Mouse (Mus musculus) mesoderm, embryonic 11.5 days (tissue): ENCODE measurements around the gene Mybpc1.
"Not testable (repeated sequence)": the region's sequence is repeated elsewhere in the genome, so short reads cannot be mapped to it uniquely, and the experiment has no call there.

Experiments used
- DNase-seq: peaks from one replicate; pipeline ENCODE4 v3.0.0-alpha.2; 2012; ENCODE audit warnings: low read depth, low spot score

The Mybpc1 gene

DNA sequence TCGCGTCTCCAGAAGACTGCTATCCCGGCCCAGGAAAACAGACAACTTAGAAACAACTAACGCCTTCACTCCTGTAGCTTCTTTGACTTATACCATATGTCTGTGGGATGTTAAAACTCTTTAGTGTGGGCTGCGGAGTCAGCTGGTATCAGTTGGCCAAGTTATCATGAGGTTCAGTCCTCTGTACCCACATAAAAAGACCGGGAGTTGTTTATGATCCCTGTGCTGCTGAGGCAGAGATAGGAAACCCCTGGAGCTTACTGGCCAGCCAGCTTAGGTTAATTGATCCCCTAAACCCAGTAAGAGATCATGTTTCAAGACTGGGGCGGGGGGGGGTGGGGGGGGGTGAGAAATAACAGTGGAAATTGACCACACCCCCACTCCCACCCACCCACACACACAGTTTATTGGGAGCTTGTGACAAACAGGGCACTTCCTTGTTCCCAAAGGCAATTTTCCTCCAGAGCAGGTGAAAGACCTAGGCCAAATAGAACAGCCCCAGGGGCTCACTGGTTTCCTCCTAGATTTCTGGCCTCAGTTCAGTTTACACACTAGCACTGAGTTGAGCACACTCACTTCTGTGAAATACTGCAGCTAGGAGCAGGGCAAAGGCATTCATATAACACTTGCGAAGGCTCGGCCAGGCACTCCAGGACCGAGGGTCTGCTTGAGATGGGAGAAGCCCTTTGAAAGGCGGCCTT is 107.9 kb downstream of the Mybpc1 start:
- no peak for DNase-seq

- DNase-seq, result no peak
Observed at GRCm38 (mm10) chr10:88494959-88495587, 109.9 kb downstream of the Mybpc1 start.

- no peak for DNase-seq
Observed at GRCm38 (mm10) chr10:88492658-88493057, 112.3 kb downstream of the Mybpc1 start.

GRCm38 (mm10) chr10:88491632-88492031 is 113.3 kb downstream of the Mybpc1 start:
- DNase-seq, result no peak

DNA sequence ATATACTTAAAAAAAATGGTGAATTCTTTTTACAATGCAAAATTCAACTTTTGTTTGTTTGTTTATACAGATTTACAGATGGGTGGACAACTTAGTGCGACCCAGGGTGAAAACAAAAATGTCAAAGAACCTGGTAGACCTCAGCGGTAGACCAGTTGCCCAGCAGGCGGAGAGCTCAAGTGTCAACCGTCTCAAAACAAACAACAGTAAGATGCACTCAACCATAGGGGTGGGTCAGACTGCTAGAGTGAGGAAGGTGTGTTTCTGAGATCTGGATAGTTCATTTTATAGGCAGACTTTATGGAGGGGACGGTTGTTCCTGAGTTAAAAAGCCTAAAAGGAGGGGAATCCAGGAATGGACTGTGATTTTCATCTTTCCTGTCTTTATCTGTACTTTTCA is 116.3 kb downstream of the Mybpc1 start:
- DNase-seq, result no peak

DNA sequence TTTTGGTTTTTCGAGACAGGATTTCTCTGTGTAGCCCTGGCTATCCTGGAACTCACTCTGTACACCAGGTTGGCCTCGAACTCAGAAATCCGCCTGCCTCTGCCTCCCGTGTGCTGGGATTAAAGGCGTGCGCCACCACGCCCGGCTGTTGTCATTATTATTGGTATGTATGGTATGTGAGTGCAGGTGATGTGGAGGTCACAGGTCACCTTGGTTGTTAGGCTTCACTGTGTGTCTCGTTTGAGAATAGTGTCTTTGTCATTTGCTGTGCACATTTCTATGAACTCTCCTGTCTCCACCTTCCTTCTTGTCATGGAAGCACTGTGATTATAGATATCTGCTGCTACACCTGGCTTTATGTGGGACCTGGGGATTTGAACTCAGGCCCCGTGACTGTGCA is 122.1 kb downstream of the Mybpc1 start:
- not testable (repeated sequence) for DNase-seq
